In genomic region chr10:41816516-41816915, GRCm38 (mm10) we compare ENCODE assay signal across 24 mouse cellular contexts. TPM values are rescaled to one million over a fixed set of nuclear protein-coding genes. Genes with fewer than 3 reads are reported as not detected.
DNase-seq lines count a peak whose midpoint lies in the region; ATAC-seq and TF ChIP-seq lines count a peak whose summit lies in the region.
"Had no signal": no experiment of that assay in that cellular context is flagged by ENCODE, and none has a peak within 500 bp of the region (broad histone marks: within the 10 kb centered on the region; RNA-seq: fewer than 3 reads in every experiment).

No protein-coding gene starts in this region.

- no peaks in the 10 kb centered on the region for H3K27me3 ChIP-seq in liver, embryonic 14.5 days (ENCODE audit: control insufficient read depth, insufficient read depth, low read length)
- no peaks in the 10 kb centered on the region for H3K27me3 ChIP-seq in liver, postnatal 0 days (ENCODE audit: insufficient read depth, low read length)
- H3K27me3 ChIP-seq in MEL (ENCODE audit: control insufficient read depth in 1 of 2, insufficient read depth in 2 of 2, low read length in 2 of 2), result no peaks in the 10 kb centered on the region
- H3K27me3 ChIP-seq: midbrain, embryonic 13.5 days; neural tube, embryonic 12.5 days had no signal

- no peak overlapping the region for H3K27ac ChIP-seq in liver, embryonic 14.5 days
- H3K27ac ChIP-seq in liver, postnatal 0 days (ENCODE audit: low read depth), result no peak overlapping the region
- H3K27ac ChIP-seq in MEL (ENCODE audit: control insufficient read depth, low read depth, low read length), result no peak overlapping the region
- H3K27ac ChIP-seq: embryonic facial prominence, embryonic 10.5 days; forebrain, embryonic 10.5 days; left cerebral cortex, adult 2 months; limb, embryonic 10.5 days; midbrain, embryonic 13.5 days; neural tube, embryonic 12.5 days had no signal

- no peak overlapping the region for H3K4me3 ChIP-seq in liver, embryonic 14.5 days (ENCODE audit: insufficient read depth in 1 of 2, low read depth in 2 of 2, low read length in 2 of 2)
- no peak overlapping the region for H3K4me3 ChIP-seq in liver, postnatal 0 days (ENCODE audit: low read depth, low read length)
- H3K4me3 ChIP-seq in MEL (ENCODE audit: control insufficient read depth in 1 of 2, insufficient read depth in 1 of 2, low read depth in 2 of 2, low read length in 2 of 2), result peak overlapping the region in 1 of 2 experiments; percentile 33; a peak in 1 of 4 replicates
- H3K4me3 ChIP-seq: embryonic facial prominence, embryonic 10.5 days; forebrain, embryonic 10.5 days; left cerebral cortex, adult 2 months; limb, embryonic 10.5 days; midbrain, embryonic 13.5 days; neural tube, embryonic 12.5 days had no signal

- no peak for TF ChIP-seq CTCF in liver, embryonic 14.5 days (IDR thresholded peaks at IDR 0.05; ENCODE audit: low read depth)
- no peak for TF ChIP-seq CTCF in liver, postnatal 0 days (IDR thresholded peaks at IDR 0.05; ENCODE audit: low read depth)
- no peak for TF ChIP-seq CTCF in MEL (IDR thresholded peaks at IDR 0.05 in 2 of 3, conservative IDR thresholded peaks at IDR 0.05 in 1 of 3; ENCODE audit: control insufficient read depth in 1 of 3, insufficient read depth in 1 of 3, low read depth in 2 of 3, low read length in 3 of 3, poor library complexity in 1 of 3, severe bottlenecking in 1 of 3)

- TF ChIP-seq POLR2A in MEL (IDR thresholded peaks at IDR 0.05; ENCODE audit: control insufficient read depth in 1 of 2, insufficient read depth in 1 of 2, low read depth in 1 of 2, low read length in 2 of 2, poor library complexity in 1 of 2), result no peak

- no peak overlapping the region for H3K4me2 ChIP-seq in liver, embryonic 14.5 days (ENCODE audit: low read depth)
- no peak overlapping the region for H3K4me2 ChIP-seq in liver, postnatal 0 days (ENCODE audit: low read depth, low read length)
- H3K4me2 ChIP-seq: midbrain, embryonic 13.5 days; neural tube, embryonic 12.5 days had no signal

- 32% methylated on average over 5 of the region's 5 CpGs for WGBS in liver, embryonic 14.5 days (ENCODE audit: insufficient replicate concordance)
- WGBS in liver, postnatal 0 days (ENCODE audit: insufficient replicate concordance), result 51% methylated on average over 5 of the region's 5 CpGs

- TF ChIP-seq EP300 in liver, embryonic 14.5 days (IDR thresholded peaks at IDR 0.05; ENCODE audit: low read depth), result no peak
- no peak for TF ChIP-seq EP300 in liver, postnatal 0 days (IDR thresholded peaks at IDR 0.05; ENCODE audit: low read depth)
- no peak for TF ChIP-seq EP300 in MEL (IDR thresholded peaks at IDR 0.05; ENCODE audit: low read depth in 1 of 2, low read length in 2 of 2)

- no peaks in the 10 kb centered on the region for H3K36me3 ChIP-seq in liver, embryonic 14.5 days (replicated peaks; ENCODE audit: control insufficient read depth, insufficient read depth, low read depth)
- no peaks in the 10 kb centered on the region for H3K36me3 ChIP-seq in liver, postnatal 0 days (replicated peaks; ENCODE audit: insufficient read depth, low read length)
- H3K36me3 ChIP-seq in MEL (ENCODE audit: control insufficient read depth in 1 of 2, insufficient read depth in 2 of 2, low read length in 2 of 2), result peaks cover 0 to 29% of the 10 kb centered on the region in 2 experiments; a peak in 2 of 4 replicates
- H3K36me3 ChIP-seq: embryonic facial prominence, embryonic 10.5 days; forebrain, embryonic 10.5 days; limb, embryonic 10.5 days; midbrain, embryonic 13.5 days; neural tube, embryonic 12.5 days had no signal

- no peak overlapping the region for H3K9ac ChIP-seq in liver, embryonic 14.5 days (replicated peaks)
- no peak overlapping the region for H3K9ac ChIP-seq in liver, postnatal 0 days (replicated peaks)
- no peak overlapping the region for H3K9ac ChIP-seq in MEL (ENCODE audit: control insufficient read depth, low read depth, low read length, poor library complexity, severe bottlenecking)
- H3K9ac ChIP-seq: midbrain, embryonic 13.5 days; neural tube, embryonic 12.5 days had no signal

- ATAC-seq in liver, embryonic 14.5 days (ENCODE audit: insufficient read depth), result peak; percentile 53; the same call in 1 of the 2 replicates
- ATAC-seq in liver, postnatal 0 days, result no peak
- ATAC-seq: forebrain, embryonic 16.5 days; hindbrain, embryonic 16.5 days; intestine, postnatal 0 days; lung, postnatal 0 days; midbrain, embryonic 13.5 days had no signal

- H3K4me1 ChIP-seq in liver, embryonic 14.5 days (replicated peaks; ENCODE audit: control insufficient read depth in 2 of 2, insufficient read depth in 2 of 2, low read length in 1 of 2), result peaks cover 18 to 32% of the 10 kb centered on the region in 2 experiments
- peaks cover 32% of the 10 kb centered on the region for H3K4me1 ChIP-seq in liver, postnatal 0 days (ENCODE audit: insufficient read depth)
- peaks cover 9 to 27% of the 10 kb centered on the region in 2 experiments for H3K4me1 ChIP-seq in MEL (ENCODE audit: control insufficient read depth in 1 of 2, insufficient read depth in 2 of 2, low read length in 2 of 2)

- H3K79me2 ChIP-seq in MEL (ENCODE audit: control insufficient read depth, insufficient read depth, low read length, poor library complexity), result peaks cover 11% of the 10 kb centered on the region

- TF ChIP-seq RAD21 in MEL (IDR thresholded peaks at IDR 0.05; ENCODE audit: low read depth, low read length), result no peak

- no peak for DNase-seq in liver, embryonic 14.5 days (ENCODE audit: low read depth in 3 of 3, low spot score in 3 of 3)
- DNase-seq in liver, postnatal 0 days, result no peak
- peak; percentile 66 for DNase-seq in MEL (ENCODE audit: low read depth, low spot score)
- peak; percentile 23 for DNase-seq in induced T-regulatory cell, adult 2 months (ENCODE audit: low read depth)
- DNase-seq in naive thymus-derived CD4-positive, alpha-beta T cell, adult 2 months (ENCODE audit: low read depth), result peak; percentile 22
- DNase-seq in embryo, embryonic 9.5 days (ENCODE audit: extremely low spot score), result no peak
- DNase-seq in layer of hippocampus, postnatal 25 days (ENCODE audit: extremely low spot score in 1 of 2, low spot score in 1 of 2), result no peak
- DNase-seq: adrenal gland, postnatal 36 days; cerebellum, adult 11 months; cerebellum, adult 9-11 months; gastrocnemius, postnatal 36 days; kidney, postnatal 4 days; retina, postnatal 1 day had no signal

- H3K9me3 ChIP-seq in liver, embryonic 14.5 days (ENCODE audit: control insufficient read depth, low read length), result no peaks in the 10 kb centered on the region
- H3K9me3 ChIP-seq in liver, postnatal 0 days (ENCODE audit: low read length), result no peaks in the 10 kb centered on the region
- H3K9me3 ChIP-seq in MEL (replicated peaks; ENCODE audit: insufficient read depth, low read length), result no peaks in the 10 kb centered on the region
- H3K9me3 ChIP-seq: embryonic facial prominence, embryonic 10.5 days; forebrain, embryonic 10.5 days; G1E; limb, embryonic 10.5 days; midbrain, embryonic 13.5 days; neural tube, embryonic 12.5 days had no signal

TF ChIP-seq in MEL, 35 proteins besides CTCF, POLR2A, EP300 and RAD21:
- TF ChIP-seq POLR2AphosphoS2 (IDR thresholded peaks at IDR 0.05; ENCODE audit: low read length) (no peak), MEF2A (IDR thresholded peaks at IDR 0.05; ENCODE audit: extremely low read depth, insufficient replicate concordance, low read depth, low read length, poor library complexity, severe bottlenecking) (peak; percentile 85; the same call in 1 of the 2 replicates), MXI1 (IDR thresholded peaks at IDR 0.05; ENCODE audit: low read depth, low read length) (0 out of 2 replicates have a peak, but pooled peaks have one; percentile 5), NELFE (IDR thresholded peaks at IDR 0.05; ENCODE audit: low read depth, low read length) (no peak), ZNF384 (IDR thresholded peaks at IDR 0.05; ENCODE audit: low read depth, low read length) (peak; percentile 88), RCOR1 (IDR thresholded peaks at IDR 0.05; ENCODE audit: low read depth, low read length) (no peak)

RNA-seq across cellular contexts. Expression of gene Sesn1, which starts 6.8 kb away (rescaled TPM):
- 10.5 and 15.2 TPM in 2 replicates for polyA plus RNA-seq in liver, embryonic 14.5 days (2012; rRNA removed)
- polyA plus RNA-seq in liver, embryonic 14.5 days (2014; fragmentation: Nextera tagmentation; extraction: Ambion mirVana), result 19.2 and 22.2 TPM in 2 replicates
- 15.8 and 16.4 TPM in 2 replicates for polyA plus RNA-seq in liver, postnatal 0 days (2015; fragmentation: Nextera tagmentation; extraction: Ambion mirVana)
- 11.7 and 13.2 TPM in 2 replicates for total RNA-seq in MEL (2012; rRNA removed)
- 10 to 100 TPM in 1 of 2 experiments, not detected in 1; 11.7 TPM for polyA plus RNA-seq in MEL (2012; ENCODE audit: insufficient read depth in 1 of 2, insufficient read length in 2 of 2, low read depth in 1 of 2, low replicate concordance in 2 of 2, missing spikeins in 1 of 2)
- 10 to 100 TPM; 45.4 to 51.1 TPM for total RNA-seq in layer of hippocampus, postnatal 25 days (2021)

RNA-seq across cellular contexts. Expression of gene Cep57l1, which starts 6.8 kb away (rescaled TPM):
- 4.6 and 7.1 TPM in 2 replicates for polyA plus RNA-seq in liver, embryonic 14.5 days (2012; rRNA removed)
- 10.6 and 12.1 TPM in 2 replicates for polyA plus RNA-seq in liver, embryonic 14.5 days (2014; fragmentation: Nextera tagmentation; extraction: Ambion mirVana)
- 6.3 and 7.0 TPM in 2 replicates for polyA plus RNA-seq in liver, postnatal 0 days (2015; fragmentation: Nextera tagmentation; extraction: Ambion mirVana)
- 14.2 and 16.7 TPM in 2 replicates for total RNA-seq in MEL (2012; rRNA removed)
- polyA plus RNA-seq in MEL (2012; ENCODE audit: insufficient read depth in 1 of 2, insufficient read length in 2 of 2, low read depth in 1 of 2, low replicate concordance in 2 of 2, missing spikeins in 1 of 2), result 10 to 100 TPM in 1 of 2 experiments, not detected in 1; 19.2 TPM
- 1 to 10 TPM; 5.1 to 8.4 TPM for total RNA-seq in layer of hippocampus, postnatal 25 days (2021)

Comparison
In these comparisons a context has a peak if more than half of its experiments do, and no peak if none do; other contexts are left out.
1. DNase-seq: peak in MEL (single experiment), induced T-regulatory cell, adult 2 months (single experiment) and naive thymus-derived CD4-positive, alpha-beta T cell, adult 2 months (single experiment); none in liver, embryonic 14.5 days (0 of 3), liver, postnatal 0 days (single experiment), embryo, embryonic 9.5 days (single experiment) and layer of hippocampus, postnatal 25 days (0 of 2).